Comparison of ENCODE assay signal across 14 mouse cellular contexts in the genomic region with DNA sequence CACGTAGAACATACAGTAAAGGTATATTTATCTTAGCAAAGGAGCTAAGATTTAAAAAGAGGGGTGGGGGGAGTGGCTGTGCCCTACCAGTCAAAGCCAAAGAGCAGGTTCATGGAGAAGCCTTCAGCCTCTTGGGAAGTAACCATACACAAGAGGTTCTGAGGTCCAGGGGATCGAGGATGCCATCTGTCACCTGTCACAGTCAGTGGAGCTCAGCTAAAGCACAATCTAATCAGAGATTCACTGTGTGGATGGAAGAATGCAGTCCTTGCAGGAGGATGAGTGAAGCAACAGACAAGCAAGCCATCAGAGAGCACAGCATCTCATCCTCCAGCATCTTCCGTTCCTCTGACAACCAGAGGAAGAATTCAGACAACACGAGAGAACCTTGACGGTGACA.
"Had no signal": no experiment of that assay in that cellular context is flagged by ENCODE, and none has a peak within 500 bp of the region (broad histone marks: within the 10 kb centered on the region; RNA-seq: fewer than 3 reads in every experiment).

No protein-coding gene starts in this region.

- DNase-seq: gastrocnemius, adult 2 months; gastrocnemius, postnatal 10 days; gastrocnemius, postnatal 25 days; heart, adult 2 months; heart, postnatal 10 days; heart, postnatal 4 days; kidney, adult 18-20 months; kidney, adult 8-10 months; kidney, postnatal 10 days; kidney, postnatal 25 days; kidney, postnatal 4 days; liver; liver, embryonic 13.5 days; liver, postnatal 0 days had no signal
